Mouse (Mus musculus): Measurements from ENCODE around the gene BC051665. TPM values are rescaled to one million over a fixed set of nuclear protein-coding genes. Genes with fewer than 3 reads are reported as not detected.

The BC051665 gene
- not detected in 2 replicates for polyA plus RNA-seq (2012; rRNA removed)

GRCm38 (mm10) chr13:60786264-60786663, at the start of gene BC051665:
TSS of gene BC051665 (minus strand) at chr13:60786364.

GRCm38 (mm10) chr13:60802749-60803148, 16.6 kb upstream of the BC051665 start, which contains the start of gene Ctsll3:
TSS of gene Ctsll3 (minus strand) at chr13:60802849.

Other genes starting within 250 kb of the BC051665 start
- 30.7 and 31.3 TPM in 2 replicates for gene Dapk1, start 184.4 kb downstream of the BC051665 start, polyA plus RNA-seq (2012; rRNA removed)
- gene Ctsll3, start 16.5 kb upstream of the BC051665 start, polyA plus RNA-seq (2012; rRNA removed): not detected in 2 replicates
- not detected in 2 replicates for gene 4930486L24Rik, start 78.1 kb upstream of the BC051665 start, polyA plus RNA-seq (2012; rRNA removed)
- not detected in 2 replicates for gene Gm49392, start 110.5 kb upstream of the BC051665 start, polyA plus RNA-seq (2012; rRNA removed)
- 0.22 and 0.26 TPM in 2 replicates for gene Ctla2b, start 111.1 kb upstream of the BC051665 start, polyA plus RNA-seq (2012; rRNA removed)
- gene Tpbpb, start 118.5 kb upstream of the BC051665 start, polyA plus RNA-seq (2012; rRNA removed): not detected in 2 replicates
- not detected in 2 replicates for gene Gm49393, start 149.2 kb upstream of the BC051665 start, polyA plus RNA-seq (2012; rRNA removed)
- gene Gm49391, start 150.2 kb upstream of the BC051665 start, polyA plus RNA-seq (2012; rRNA removed): 0.24 and 0.59 TPM in 2 replicates
- 0.94 and 1.4 TPM in 2 replicates for gene Ctla2a, start 150.3 kb upstream of the BC051665 start, polyA plus RNA-seq (2012; rRNA removed)
- gene Tpbpa, start 155.6 kb upstream of the BC051665 start, polyA plus RNA-seq (2012; rRNA removed): not detected in 2 replicates
- gene Ctsj, start 219.6 kb upstream of the BC051665 start, polyA plus RNA-seq (2012; rRNA removed): not detected in 2 replicates

Data from colon, adult 2 months (tissue).